Mouse (Mus musculus): ENCODE measurements at regions not wholly inside any gene's neighbourhood (a gene's known extent, or its start where the extent isn't known, plus 50 kb on each side); places are given as distances from the start of the nearest gene placed in this dataset.
A peak's percentile ranks its signal among the peaks of the same experiment; 100 is the strongest.

DNA sequence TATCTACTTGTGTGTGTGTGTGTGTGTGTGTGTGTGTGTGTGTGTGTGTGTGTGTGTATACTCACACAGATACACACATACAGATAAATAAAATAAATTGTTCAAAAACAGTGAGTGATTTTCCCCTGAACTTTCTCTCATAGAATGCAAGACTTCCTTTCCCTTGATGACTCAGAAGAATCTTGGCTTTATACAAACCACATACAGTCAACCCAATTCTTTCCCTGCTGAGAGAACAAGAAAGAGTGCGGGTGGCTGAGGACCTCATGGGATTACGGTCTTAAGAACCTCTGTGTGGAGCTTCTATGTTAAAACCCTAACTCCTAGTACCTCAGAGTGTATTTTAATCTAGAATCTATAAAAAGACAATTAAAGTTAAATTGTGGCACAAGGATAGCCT lies 489.3 kb upstream of the Gm26657 start:
- no peak for TF ChIP-seq SRF (IDR thresholded peaks at IDR 0.05; ENCODE audit: control insufficient read depth, insufficient read length, low read depth)
- no peak for TF ChIP-seq CEBPB (IDR thresholded peaks at IDR 0.05; ENCODE audit: insufficient read depth, poor library complexity, severe bottlenecking)
- no peak for TF ChIP-seq POLR2AphosphoS2 (IDR thresholded peaks at IDR 0.05; ENCODE audit: insufficient read length, low read depth)
- TF ChIP-seq MYOD1 (IDR thresholded peaks at IDR 0.05; ENCODE audit: control insufficient read depth in 1 of 3, insufficient read length in 2 of 3, low read depth in 2 of 3), result no peak
- TF ChIP-seq MAX (IDR thresholded peaks at IDR 0.05; ENCODE audit: low read depth), result no peak
- no peak for TF ChIP-seq USF1 (IDR thresholded peaks at IDR 0.05; ENCODE audit: low read depth)
- TF ChIP-seq E2F4 (IDR thresholded peaks at IDR 0.05; ENCODE audit: insufficient read depth), result no peak
- TF ChIP-seq TCF12 (IDR thresholded peaks at IDR 0.05; ENCODE audit: insufficient read depth, poor library complexity, severe bottlenecking), result no peak
- TF ChIP-seq MYOG (IDR thresholded peaks at IDR 0.05; ENCODE audit: control insufficient read depth in 1 of 3, insufficient read depth in 1 of 3, insufficient read length in 2 of 3, low read depth in 2 of 3), result no peak
- Histone ChIP-seq H3ac (ENCODE audit: control insufficient read depth, insufficient read length) (no peak overlapping the region), H3K4me2 (ENCODE audit: low read depth) (no peak overlapping the region), H3K79me2 (ENCODE audit: control insufficient read depth, insufficient read depth) (no peaks in the 10 kb centered on the region), H3K27me3 (ENCODE audit: control insufficient read depth, insufficient read depth, insufficient read length) (no peaks in the 10 kb centered on the region), H3K4me3 (no peak overlapping the region), H3K36me3 (ENCODE audit: control insufficient read depth, insufficient read depth) (no peaks in the 10 kb centered on the region)

DNA sequence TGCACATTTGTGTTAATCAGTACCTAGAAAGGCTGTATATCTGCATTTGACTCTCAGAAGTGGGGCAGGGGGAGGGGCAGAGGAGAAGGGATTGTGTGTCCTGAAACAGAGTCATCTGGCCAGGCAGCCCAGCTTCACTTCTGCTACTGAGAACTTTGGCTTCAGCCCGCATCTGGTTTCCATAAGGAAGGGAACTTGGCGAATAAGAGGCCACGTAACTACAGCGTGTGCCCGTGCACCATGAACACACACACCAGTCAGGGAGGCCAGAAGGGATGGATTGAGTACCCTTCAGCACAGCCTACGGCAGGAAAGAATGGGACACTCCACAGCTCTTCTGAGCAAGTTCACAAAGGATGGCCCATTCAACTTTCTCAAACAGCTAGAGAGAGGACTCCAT lies 496.0 kb upstream of the Gm26657 start:
- Histone ChIP-seq H3K4me3 (no peak overlapping the region), H3ac (ENCODE audit: control insufficient read depth, insufficient read length) (no peak overlapping the region), H3K79me2 (ENCODE audit: control insufficient read depth, insufficient read depth) (no peaks in the 10 kb centered on the region), H3K36me3 (ENCODE audit: control insufficient read depth, insufficient read depth) (no peaks in the 10 kb centered on the region), H3K27me3 (ENCODE audit: control insufficient read depth, insufficient read depth, insufficient read length) (no peaks in the 10 kb centered on the region), H3K4me2 (ENCODE audit: low read depth) (no peak overlapping the region)
- TF ChIP-seq REST (IDR thresholded peaks at IDR 0.05; ENCODE audit: insufficient read depth, insufficient read length) (no peak), TCF3 (IDR thresholded peaks at IDR 0.05; ENCODE audit: insufficient read length, low read depth) (no peak), MAX (IDR thresholded peaks at IDR 0.05; ENCODE audit: low read depth) (no peak), TCF12 (IDR thresholded peaks at IDR 0.05; ENCODE audit: insufficient read depth, poor library complexity, severe bottlenecking) (no peak), POLR2A (IDR thresholded peaks at IDR 0.05; ENCODE audit: insufficient read length, low read depth) (no peak), POLR2AphosphoS2 (IDR thresholded peaks at IDR 0.05; ENCODE audit: insufficient read length, low read depth) (no peak), MYOD1 (IDR thresholded peaks at IDR 0.05; ENCODE audit: control insufficient read depth in 1 of 3, insufficient read length in 2 of 3, low read depth in 2 of 3) (no peak), E2F4 (IDR thresholded peaks at IDR 0.05; ENCODE audit: insufficient read depth) (no peak), SRF (IDR thresholded peaks at IDR 0.05; ENCODE audit: control insufficient read depth, insufficient read length, low read depth) (no peak), USF1 (IDR thresholded peaks at IDR 0.05; ENCODE audit: low read depth) (no peak), CEBPB (IDR thresholded peaks at IDR 0.05; ENCODE audit: insufficient read depth, poor library complexity, severe bottlenecking) (no peak), MYOG (IDR thresholded peaks at IDR 0.05; ENCODE audit: control insufficient read depth in 1 of 3, insufficient read depth in 1 of 3, insufficient read length in 2 of 3, low read depth in 2 of 3) (no peak)

DNA sequence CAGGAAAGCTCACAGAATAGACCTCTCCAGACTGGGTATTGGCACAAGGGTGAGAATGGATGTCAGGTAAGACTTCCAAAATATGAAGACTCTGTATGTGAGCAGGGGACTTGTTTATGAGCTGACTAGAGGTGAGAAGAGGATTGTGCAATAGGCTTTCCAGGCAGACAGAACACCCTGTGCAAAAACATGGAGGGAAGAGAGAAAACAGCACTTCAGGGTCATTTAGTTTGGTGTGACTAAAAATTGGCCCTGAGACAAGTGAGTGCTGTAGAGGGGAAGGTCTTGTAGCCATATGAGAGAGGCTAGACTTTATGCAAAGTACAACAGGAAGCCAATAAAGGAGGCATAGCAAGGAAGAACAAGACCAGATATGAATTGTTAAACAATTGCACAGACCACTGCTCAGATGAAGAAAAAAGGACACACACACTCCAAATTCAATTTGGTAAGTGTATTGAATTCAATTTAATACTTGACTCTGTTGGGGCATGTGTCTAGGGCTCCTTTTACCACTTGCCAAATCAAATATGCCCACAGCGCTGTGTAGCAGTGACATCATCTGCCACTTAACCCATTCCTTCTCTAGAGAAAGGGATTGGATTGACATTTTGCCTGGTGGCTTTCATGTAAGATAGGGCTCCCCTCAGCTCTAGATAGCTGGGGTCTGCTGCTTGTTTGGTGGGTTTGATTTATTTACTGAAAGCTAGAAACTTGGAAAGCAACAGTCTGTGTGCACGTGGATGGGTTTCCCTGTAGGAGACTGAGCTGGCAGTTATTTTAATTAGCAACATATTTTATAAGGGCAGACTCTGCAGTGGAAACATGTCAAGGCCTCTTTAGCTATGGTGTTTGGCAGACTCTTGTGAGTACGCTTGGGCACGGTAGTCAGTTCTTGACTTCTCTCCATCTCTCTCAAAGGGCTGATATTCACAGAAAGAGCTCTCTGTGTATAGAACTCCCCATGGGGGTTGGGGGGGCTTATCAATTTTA lies 501.1 kb upstream of the Gm26657 start:
- no peaks in the 10 kb centered on the region for H3K79me2 ChIP-seq (ENCODE audit: control insufficient read depth, insufficient read depth)
- no peak for TF ChIP-seq E2F4 (IDR thresholded peaks at IDR 0.05; ENCODE audit: insufficient read depth)
- TF ChIP-seq POLR2A (IDR thresholded peaks at IDR 0.05; ENCODE audit: insufficient read length, low read depth), result no peak
- no peak for TF ChIP-seq SRF (IDR thresholded peaks at IDR 0.05; ENCODE audit: control insufficient read depth, insufficient read length, low read depth)
- TF ChIP-seq CEBPB (IDR thresholded peaks at IDR 0.05; ENCODE audit: insufficient read depth, poor library complexity, severe bottlenecking), result no peak
- no peak for TF ChIP-seq REST (IDR thresholded peaks at IDR 0.05; ENCODE audit: insufficient read depth, insufficient read length)
- TF ChIP-seq TCF3 (IDR thresholded peaks at IDR 0.05; ENCODE audit: insufficient read length, low read depth), result no peak
- no peak for TF ChIP-seq MAX (IDR thresholded peaks at IDR 0.05; ENCODE audit: low read depth)
- TF ChIP-seq POLR2AphosphoS2 (IDR thresholded peaks at IDR 0.05; ENCODE audit: insufficient read length, low read depth), result no peak
- no peak for TF ChIP-seq USF1 (IDR thresholded peaks at IDR 0.05; ENCODE audit: low read depth)
- TF ChIP-seq MYOD1 (IDR thresholded peaks at IDR 0.05; ENCODE audit: control insufficient read depth in 1 of 3, insufficient read length in 2 of 3, low read depth in 2 of 3), result no peak
- TF ChIP-seq TCF12 (IDR thresholded peaks at IDR 0.05; ENCODE audit: insufficient read depth, poor library complexity, severe bottlenecking), result no peak
- TF ChIP-seq MYOG (IDR thresholded peaks at IDR 0.05; ENCODE audit: control insufficient read depth in 1 of 3, insufficient read depth in 1 of 3, insufficient read length in 2 of 3, low read depth in 2 of 3), result no peak
- H3K36me3 ChIP-seq (ENCODE audit: control insufficient read depth, insufficient read depth), result no peaks in the 10 kb centered on the region
- no peaks in the 10 kb centered on the region for H3K27me3 ChIP-seq (ENCODE audit: control insufficient read depth, insufficient read depth, insufficient read length)
- no peak overlapping the region for H3ac ChIP-seq (ENCODE audit: control insufficient read depth, insufficient read length)
- no peak overlapping the region for H3K4me2 ChIP-seq (ENCODE audit: low read depth)
- no peak overlapping the region for H3K4me3 ChIP-seq

- Histone ChIP-seq H3K4me3 (no peak overlapping the region), H3K27me3 (ENCODE audit: control insufficient read depth, insufficient read depth, insufficient read length) (no peaks in the 10 kb centered on the region), H3K4me2 (ENCODE audit: low read depth) (peak overlapping the region; percentile 40), H3ac (ENCODE audit: control insufficient read depth, insufficient read length) (no peak overlapping the region), H3K36me3 (ENCODE audit: control insufficient read depth, insufficient read depth) (no peaks in the 10 kb centered on the region), H3K79me2 (ENCODE audit: control insufficient read depth, insufficient read depth) (no peaks in the 10 kb centered on the region)
- no peak for TF ChIP-seq MYOG (IDR thresholded peaks at IDR 0.05; ENCODE audit: control insufficient read depth in 1 of 3, insufficient read depth in 1 of 3, insufficient read length in 2 of 3, low read depth in 2 of 3)
- peak; percentile 75 for TF ChIP-seq CEBPB (IDR thresholded peaks at IDR 0.05; ENCODE audit: insufficient read depth, poor library complexity, severe bottlenecking)
Observed at GRCm38 (mm10) chr4:56231414-56231813, 508.5 kb upstream of the Gm26657 start.

All from myocyte (in vitro differentiated cells).